Mouse (Mus musculus): ENCODE results near the gene Mybpc3.

The Mybpc3 gene

GRCm38 (mm10) chr2:91175490-91175889 is 57.5 kb downstream of the Mybpc3 start:
- DNase-seq, result no peak

GRCm38 (mm10) chr2:91176234-91176633 is 58.3 kb downstream of the Mybpc3 start:
- no peak for DNase-seq

GRCm38 (mm10) chr2:91179825-91180224 is 61.9 kb downstream of the Mybpc3 start:
- no peak for DNase-seq

DNA sequence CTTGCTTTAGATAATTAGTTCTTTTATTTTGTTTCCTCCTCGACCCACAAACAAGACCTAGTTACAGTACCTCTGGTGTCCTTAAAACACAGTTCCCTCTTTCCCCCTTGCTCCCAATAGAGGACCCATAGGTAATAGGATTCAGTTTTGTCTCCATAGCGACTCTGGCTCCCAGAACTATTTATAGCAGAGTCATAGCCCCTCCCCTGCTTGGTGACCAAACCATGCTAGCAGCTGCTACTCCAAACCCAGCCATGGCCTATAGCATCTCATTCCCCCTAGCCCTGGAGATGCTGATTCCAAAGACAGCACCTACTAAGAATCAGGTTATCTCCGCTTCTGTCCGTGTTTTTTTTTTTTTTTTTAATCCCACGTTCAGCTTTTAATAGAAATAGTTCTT is 62.8 kb downstream of the Mybpc3 start:
- DNase-seq, result peak; percentile 39

DNA sequence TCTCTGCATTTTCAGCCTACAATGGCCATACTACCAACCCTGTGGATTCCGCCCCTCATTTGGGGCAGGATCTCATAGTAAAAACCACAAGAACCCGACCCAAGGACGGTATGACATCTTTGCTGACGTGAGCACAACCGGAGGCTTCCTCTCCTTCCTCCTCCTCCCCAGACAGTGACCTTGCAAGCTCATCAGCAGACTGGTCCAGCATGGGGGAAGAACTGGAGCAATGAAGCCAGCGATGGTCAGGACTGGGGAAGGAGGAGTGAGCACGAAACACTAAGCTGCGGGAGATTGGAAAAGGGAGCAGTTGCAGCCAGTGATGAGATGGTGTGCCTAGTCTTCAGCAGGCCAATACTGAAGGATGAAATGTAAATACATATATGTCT is 64.1 kb downstream of the Mybpc3 start:
- peak; percentile 63 for DNase-seq

- peak; percentile 91 for DNase-seq
Measured at GRCm38 (mm10) chr2:91182405-91183147, 64.6 kb downstream of the Mybpc3 start.

GRCm38 (mm10) chr2:91183148-91183513 is 65.2 kb downstream of the Mybpc3 start:
- DNase-seq, result peak; percentile 99

DNA sequence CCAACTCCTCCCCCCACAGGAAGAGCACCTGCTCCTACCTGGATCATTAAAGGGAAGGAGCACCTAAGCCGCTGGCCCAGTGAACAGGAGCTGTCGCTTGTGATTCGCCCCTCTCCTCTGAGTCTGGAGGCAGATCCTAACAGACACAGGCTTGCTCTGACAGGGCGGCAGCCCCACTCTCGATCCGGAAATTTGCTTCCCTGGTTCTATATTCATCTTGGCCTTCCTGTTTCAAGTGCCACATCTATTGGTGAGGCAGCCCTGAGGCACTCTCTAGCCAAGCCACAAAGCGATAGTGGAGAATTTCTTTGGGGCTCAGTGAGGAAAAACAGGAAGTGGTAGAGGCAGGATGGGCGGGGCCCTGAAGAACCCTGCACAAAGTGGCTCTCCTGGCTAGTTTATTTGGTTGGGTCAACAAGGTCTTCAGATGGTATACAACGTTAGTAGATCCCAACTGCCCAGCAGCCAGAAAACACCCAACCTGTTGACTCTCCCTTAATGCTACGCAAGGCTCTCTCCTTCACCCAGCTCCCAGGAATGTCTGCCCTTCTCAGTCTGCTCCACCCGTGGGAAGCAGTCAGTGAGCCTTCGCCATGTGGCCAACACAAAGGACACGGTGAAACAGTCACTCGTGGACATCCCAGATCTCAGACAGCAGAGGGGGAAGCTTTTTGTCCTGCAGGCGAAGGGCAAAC is 65.9 kb downstream of the Mybpc3 start, which contains the start of gene Madd:
Madd (minus strand) TSS at position 127 of the 695 bp plus-strand sequence.
- no peak for DNase-seq

Measured in cerebellum, adult 8-10 months (tissue).